Mouse (Mus musculus): ENCODE data around the gene Olfr700. TPM values are rescaled to one million over a fixed set of nuclear protein-coding genes. Genes with fewer than 3 reads are reported as not detected.

Olfr700 gene
- polyA plus RNA-seq (2014; fragmentation: Illumina TruSeq; extraction: RNeasy Lipid Tissue Mini Kit (QIAGEN cat#74804); ENCODE audit: low replicate concordance): not detected

DNA sequence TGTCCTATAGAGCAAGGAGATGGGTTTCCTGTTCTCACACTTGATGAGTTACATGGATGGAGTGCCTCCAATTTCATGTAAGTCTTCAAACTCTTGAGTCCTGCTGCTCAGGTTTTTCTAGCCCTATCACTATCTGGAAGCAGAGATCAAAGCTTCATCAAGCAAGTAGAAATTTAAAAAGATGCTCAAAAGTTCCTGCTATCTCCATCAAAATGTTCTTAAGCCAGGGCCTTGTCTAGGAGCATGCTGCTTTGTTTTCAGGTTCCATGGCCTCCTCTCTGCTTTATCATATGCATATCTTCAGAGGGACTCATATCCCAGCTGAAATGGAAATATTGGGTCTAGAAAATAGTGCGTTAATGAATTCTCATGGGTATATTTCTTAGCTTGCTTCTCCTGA, at the start of gene Olfr700:
TSS of gene Olfr700 (minus strand) at position 101 of the 400 bp plus-strand sequence.

DNA sequence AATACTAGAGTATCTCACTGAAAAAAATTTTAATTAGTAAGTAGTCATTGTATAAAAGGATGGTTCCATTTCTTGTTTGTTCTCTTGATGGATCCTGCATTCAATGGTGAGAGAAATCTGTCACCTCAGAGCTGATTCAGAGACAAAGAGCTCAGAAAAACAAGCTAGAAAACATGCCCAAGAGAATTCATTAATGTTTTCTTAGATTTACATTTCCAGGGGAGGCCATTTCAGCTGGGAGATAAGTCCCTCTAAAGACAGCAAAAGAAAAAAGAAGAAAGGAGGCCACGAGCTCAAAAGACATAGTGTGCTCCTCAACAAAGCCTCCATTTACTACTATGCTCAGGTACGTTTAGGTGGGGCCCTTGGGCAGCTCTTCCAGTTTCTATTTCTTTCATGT, 34.4 kb upstream of the Olfr700 start, which contains the start of gene Olfr703:
TSS of gene Olfr703 (plus strand) at position 301 of the 400 bp plus-strand sequence.

DNA sequence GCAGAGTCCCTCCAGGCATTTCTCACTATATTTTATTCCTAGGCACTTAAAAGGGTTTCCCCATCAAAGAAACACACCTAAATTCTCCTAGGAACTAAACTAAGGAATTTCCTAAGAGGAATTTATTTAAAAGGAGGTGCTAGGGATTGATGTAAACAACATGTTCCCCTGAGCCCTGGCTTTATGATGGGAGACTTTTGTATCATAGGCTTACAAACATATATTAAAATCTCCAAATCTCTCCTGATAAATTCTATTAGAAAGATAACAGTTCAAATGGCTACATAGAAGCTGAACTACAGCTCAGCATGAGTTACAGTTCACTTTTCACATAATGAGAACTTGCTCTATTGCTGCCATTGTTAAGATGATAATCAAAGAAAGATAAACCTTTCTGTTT, 25.2 kb upstream of the Olfr700 start, which contains the start of gene Olfr702:
TSS of gene Olfr702 (minus strand) at position 101 of the 400 bp plus-strand sequence.

DNA sequence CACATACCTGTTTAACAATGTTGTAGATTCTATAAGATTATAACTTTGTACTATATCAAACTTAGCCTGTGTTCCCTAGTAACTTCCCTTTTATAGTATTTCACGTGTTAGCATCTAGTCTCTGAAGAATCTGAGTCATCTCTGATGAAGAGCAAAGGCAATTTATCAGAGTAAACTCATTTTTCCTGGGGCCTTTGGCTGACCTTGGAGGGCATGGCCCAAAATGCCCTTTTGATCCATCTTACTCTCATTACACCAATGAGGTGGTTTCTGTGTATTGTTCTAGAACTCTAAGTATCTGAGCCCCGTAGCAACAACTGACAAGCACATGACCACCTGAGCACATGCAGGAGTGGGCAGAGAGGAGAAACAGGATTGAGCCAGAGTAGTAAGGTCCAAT, 5.2 kb upstream of the Olfr700 start, which contains the start of gene Olfr701:
TSS of gene Olfr701 (plus strand) at position 301 of the 400 bp plus-strand sequence.

DNA sequence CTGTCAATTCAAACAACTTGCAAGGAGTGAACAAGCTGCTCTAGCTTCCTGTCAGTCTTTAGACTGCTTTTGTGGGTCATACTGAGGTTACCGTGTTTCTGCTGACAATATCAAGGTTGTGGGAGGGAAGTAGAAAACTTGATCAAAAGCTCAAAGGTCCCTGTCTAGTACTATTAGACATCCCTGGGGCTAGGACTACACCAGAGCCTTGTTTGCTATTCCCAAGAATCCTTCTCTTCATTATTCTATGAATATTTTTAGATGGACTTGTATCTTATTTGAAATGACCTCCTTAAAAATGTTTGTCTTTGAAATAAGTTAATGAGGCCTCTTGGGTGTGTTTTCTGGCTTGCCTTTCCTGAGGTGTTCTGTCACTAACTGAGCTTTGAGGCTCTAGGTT, 15.5 kb downstream of the Olfr700 start, which contains the start of gene Olfr699:
TSS of gene Olfr699 (minus strand) at position 101 of the 400 bp plus-strand sequence.

Other genes with a start within 250 kb of the Olfr700 start
- not detected for gene Olfr693, start 128.2 kb downstream of the Olfr700 start, polyA plus RNA-seq (2014; fragmentation: Illumina TruSeq; extraction: RNeasy Lipid Tissue Mini Kit (QIAGEN cat#74804); ENCODE audit: low replicate concordance)
- not detected for gene Olfr694, start 117.0 kb downstream of the Olfr700 start, polyA plus RNA-seq (2014; fragmentation: Illumina TruSeq; extraction: RNeasy Lipid Tissue Mini Kit (QIAGEN cat#74804); ENCODE audit: low replicate concordance)
- not detected for gene Olfr695, start 92.4 kb downstream of the Olfr700 start, polyA plus RNA-seq (2014; fragmentation: Illumina TruSeq; extraction: RNeasy Lipid Tissue Mini Kit (QIAGEN cat#74804); ENCODE audit: low replicate concordance)
- not detected for gene Olfr697, start 66.4 kb downstream of the Olfr700 start, polyA plus RNA-seq (2014; fragmentation: Illumina TruSeq; extraction: RNeasy Lipid Tissue Mini Kit (QIAGEN cat#74804); ENCODE audit: low replicate concordance)
- gene Olfr698, start 53.4 kb downstream of the Olfr700 start, polyA plus RNA-seq (2014; fragmentation: Illumina TruSeq; extraction: RNeasy Lipid Tissue Mini Kit (QIAGEN cat#74804); ENCODE audit: low replicate concordance): not detected
- gene Olfr699, start 15.6 kb downstream of the Olfr700 start, polyA plus RNA-seq (2014; fragmentation: Illumina TruSeq; extraction: RNeasy Lipid Tissue Mini Kit (QIAGEN cat#74804); ENCODE audit: low replicate concordance): not detected
- gene Olfr701, start 5.3 kb upstream of the Olfr700 start, polyA plus RNA-seq (2014; fragmentation: Illumina TruSeq; extraction: RNeasy Lipid Tissue Mini Kit (QIAGEN cat#74804); ENCODE audit: low replicate concordance): not detected
- not detected for gene Olfr702, start 25.1 kb upstream of the Olfr700 start, polyA plus RNA-seq (2014; fragmentation: Illumina TruSeq; extraction: RNeasy Lipid Tissue Mini Kit (QIAGEN cat#74804); ENCODE audit: low replicate concordance)
- gene Olfr703, start 34.5 kb upstream of the Olfr700 start, polyA plus RNA-seq (2014; fragmentation: Illumina TruSeq; extraction: RNeasy Lipid Tissue Mini Kit (QIAGEN cat#74804); ENCODE audit: low replicate concordance): not detected
- not detected for gene Olfr704, start 54.4 kb upstream of the Olfr700 start, polyA plus RNA-seq (2014; fragmentation: Illumina TruSeq; extraction: RNeasy Lipid Tissue Mini Kit (QIAGEN cat#74804); ENCODE audit: low replicate concordance)
- not detected for gene Olfr705, start 68.1 kb upstream of the Olfr700 start, polyA plus RNA-seq (2014; fragmentation: Illumina TruSeq; extraction: RNeasy Lipid Tissue Mini Kit (QIAGEN cat#74804); ENCODE audit: low replicate concordance)
- gene Olfr706, start 79.3 kb upstream of the Olfr700 start, polyA plus RNA-seq (2014; fragmentation: Illumina TruSeq; extraction: RNeasy Lipid Tissue Mini Kit (QIAGEN cat#74804); ENCODE audit: low replicate concordance): not detected
- not detected for gene Olfr707, start 92.4 kb upstream of the Olfr700 start, polyA plus RNA-seq (2014; fragmentation: Illumina TruSeq; extraction: RNeasy Lipid Tissue Mini Kit (QIAGEN cat#74804); ENCODE audit: low replicate concordance)
- 0.45 TPM for gene Olfr1532-ps1, start 99.2 kb upstream of the Olfr700 start, polyA plus RNA-seq (2014; fragmentation: Illumina TruSeq; extraction: RNeasy Lipid Tissue Mini Kit (QIAGEN cat#74804); ENCODE audit: low replicate concordance)
- gene Olfr709-ps1, start 123.4 kb upstream of the Olfr700 start, polyA plus RNA-seq (2014; fragmentation: Illumina TruSeq; extraction: RNeasy Lipid Tissue Mini Kit (QIAGEN cat#74804); ENCODE audit: low replicate concordance): not detected
- not detected for gene Olfr710, start 139.5 kb upstream of the Olfr700 start, polyA plus RNA-seq (2014; fragmentation: Illumina TruSeq; extraction: RNeasy Lipid Tissue Mini Kit (QIAGEN cat#74804); ENCODE audit: low replicate concordance)
- not detected for gene Olfr6, start 155.1 kb upstream of the Olfr700 start, polyA plus RNA-seq (2014; fragmentation: Illumina TruSeq; extraction: RNeasy Lipid Tissue Mini Kit (QIAGEN cat#74804); ENCODE audit: low replicate concordance)
- gene Olfr711, start 166.6 kb upstream of the Olfr700 start, polyA plus RNA-seq (2014; fragmentation: Illumina TruSeq; extraction: RNeasy Lipid Tissue Mini Kit (QIAGEN cat#74804); ENCODE audit: low replicate concordance): not detected
- not detected for gene Olfr2, start 197.2 kb upstream of the Olfr700 start, polyA plus RNA-seq (2014; fragmentation: Illumina TruSeq; extraction: RNeasy Lipid Tissue Mini Kit (QIAGEN cat#74804); ENCODE audit: low replicate concordance)
- 0.19 TPM for gene Olfr713, start 222.3 kb upstream of the Olfr700 start, polyA plus RNA-seq (2014; fragmentation: Illumina TruSeq; extraction: RNeasy Lipid Tissue Mini Kit (QIAGEN cat#74804); ENCODE audit: low replicate concordance)

All from small intestine, adult 10 weeks (tissue).